Mouse (Mus musculus) hindbrain, embryonic 14.5 days (tissue): Measurements from ENCODE around the gene Sod1. TPM values are rescaled to one million over a fixed set of nuclear protein-coding genes. Genes with fewer than 3 reads are reported as not detected.

ENCODE experiments used
- ATAC-seq: fragments of 200-750 bp; cut with Nextera tagmentation; 2 replicates; pipeline ENCODE4 v1.8.0; 2017; ENCODE audit warnings: moderate number of reproducible peaks, mild to moderate bottlenecking, moderate TSS enrichment, moderate library complexity; ENCODE audit not compliant: low FRiP score
- DNase-seq: peaks from one replicate; pipeline ENCODE4 v3.0.0-alpha.2; 2015; ENCODE audit warnings: low spot score
- H3K27ac ChIP-seq: fragments of 300-500 bp; sonication (generic); 2 replicates; pipeline ENCODE4 v1.5.1; 2014; ENCODE audit warnings: mild to moderate bottlenecking, moderate library complexity
- H3K27me3 ChIP-seq: fragments of 300-500 bp; sonication (generic); 2 replicates; pipeline ENCODE4 v1.6.1; 2014; ENCODE audit warnings: mild to moderate bottlenecking, low read length, mixed read lengths; ENCODE audit not compliant: control insufficient read depth, insufficient read depth
- H3K36me3 ChIP-seq: fragments of 300-500 bp; sonication (generic); replicated peaks from 2 replicates; pipeline ENCODE4 v1.6.1; 2014; ENCODE audit not compliant: control insufficient read depth, insufficient read depth
- H3K4me1 ChIP-seq: fragments of 300-500 bp; sonication (generic); replicated peaks from 2 replicates; pipeline ENCODE4 v1.6.1; 2014; ENCODE audit warnings: antibody characterized with exemption, low read length, mixed read lengths; ENCODE audit not compliant: control insufficient read depth, insufficient read depth
- H3K4me2 ChIP-seq: fragments of 300-500 bp; sonication (generic); replicated peaks from 2 replicates; pipeline ENCODE4 v1.6.1; 2014; ENCODE audit warnings: mild to moderate bottlenecking, moderate library complexity
- H3K4me3 ChIP-seq: fragments of 300-500 bp; sonication (generic); replicated peaks from 2 replicates; pipeline ENCODE4 v1.5.1; 2014; ENCODE audit warnings: mild to moderate bottlenecking, low read length
- H3K9ac ChIP-seq: fragments of 300-500 bp; sonication (generic); 2 replicates; pipeline ENCODE4 v1.6.1; 2014
- H3K9me3 ChIP-seq: fragments of 300-500 bp; sonication (generic); 2 replicates; pipeline ENCODE4 v1.6.1; 2016; ENCODE audit warnings: low read length; ENCODE audit not compliant: control insufficient read depth
- WGBS: fragments of 180-500 bp; shearing (Covaris S2); extraction: QIAGEN DNeasy Blood & Tissue Kit; methylation state at CpG from one replicate; pipeline ENCODE4 v1.1.7; 2014; 5-methylcytosine and 5-hydroxymethylcytosine counted together
- polyA plus RNA-seq: library from polyadenylated mRNA; unstranded; fragments of >200 nt; fragmentation: Nextera tagmentation; extraction: Ambion mirVana; gene quantifications from 2 replicates; pipeline ENCODE4 v1.2.1, GENCODE M21; 2014

Gene Sod1
- polyA plus RNA-seq, 1 experiment from 2014 or later: 1,077 TPM

- H3K4me3 ChIP-seq: no peak overlapping the region
- ATAC-seq (no peak), DNase-seq (no peak)
- H3K36me3 ChIP-seq: peaks cover 62% of the 10 kb centered on the region
- H3K4me1 ChIP-seq: no peaks in the 10 kb centered on the region
- no peaks in the 10 kb centered on the region for H3K9me3 ChIP-seq
- H3K4me2 ChIP-seq: no peak overlapping the region
- H3K27ac ChIP-seq: no peak overlapping the region
- H3K9ac ChIP-seq: no peak overlapping the region
- no peaks in the 10 kb centered on the region for H3K27me3 ChIP-seq
- 95% methylated on average over 4 of the region's 4 CpGs for WGBS
Measured at GRCm38 (mm10) chr16:90260097-90260496, 39.5 kb downstream of the Sod1 start.

DNA sequence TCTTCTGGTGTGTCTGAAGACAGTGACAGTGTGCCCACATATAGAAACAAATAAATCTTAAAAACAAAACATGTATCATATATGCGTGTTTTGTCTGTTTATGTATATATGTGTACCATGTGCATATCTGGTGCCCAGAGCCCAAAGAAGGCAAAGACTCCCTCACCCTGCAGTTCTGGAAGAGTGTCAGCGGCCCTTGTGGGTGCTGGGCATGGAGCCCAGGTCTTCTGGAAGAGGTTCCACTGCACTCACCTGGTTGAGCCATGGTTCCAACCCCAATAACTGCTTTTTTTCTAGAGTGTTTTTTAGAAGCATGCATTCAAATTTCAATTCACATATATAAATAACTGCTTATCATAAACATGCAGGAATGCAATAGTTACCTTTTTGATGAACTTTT is 41.2 kb downstream of the Sod1 start:
- WGBS: 98% methylated on average over 2 of the region's 2 CpGs
- Histone ChIP-seq H3K27ac (no peak overlapping the region), H3K4me2 (no peak overlapping the region)

GRCm38 (mm10) chr16:90264021-90264420 is 43.5 kb downstream of the Sod1 start:
- 81% methylated on average over 5 of the region's 5 CpGs for WGBS
- H3K9me3 ChIP-seq: no peaks in the 10 kb centered on the region

More for the DNA sequence above, 41.2 kb downstream of the Sod1 start:
- no peak for DNase-seq
- Histone ChIP-seq H3K36me3 (peaks cover 50% of the 10 kb centered on the region), H3K27me3 (no peaks in the 10 kb centered on the region), H3K9ac (no peak overlapping the region), H3K9me3 (no peaks in the 10 kb centered on the region), H3K4me3 (no peak overlapping the region), H3K4me1 (no peaks in the 10 kb centered on the region)
- ATAC-seq: no peak

DNA sequence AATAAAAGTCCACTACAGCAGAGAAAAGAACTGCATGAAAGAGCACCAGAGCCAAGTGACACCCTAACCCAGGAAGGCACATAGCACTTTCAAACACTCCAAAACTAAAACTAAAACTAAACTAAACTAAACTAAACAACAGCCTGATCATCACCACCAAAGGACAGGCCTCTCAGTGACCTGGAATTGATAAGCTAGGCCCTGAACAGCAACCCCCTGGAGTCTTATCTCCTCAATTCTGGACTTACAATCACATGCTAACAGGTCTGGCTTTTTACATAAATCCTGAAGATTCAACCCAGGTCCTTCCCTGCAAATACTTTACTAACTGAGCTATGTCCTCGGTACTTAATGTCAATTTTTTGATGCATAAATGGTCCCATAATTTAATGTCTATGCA is 44.6 kb downstream of the Sod1 start:
- no peak overlapping the region for H3K4me2 ChIP-seq
- no peak overlapping the region for H3K4me3 ChIP-seq
- H3K4me1 ChIP-seq: no peaks in the 10 kb centered on the region
- no peak overlapping the region for H3K27ac ChIP-seq
- no peak for ATAC-seq
- no peaks in the 10 kb centered on the region for H3K27me3 ChIP-seq
- H3K9me3 ChIP-seq: no peaks in the 10 kb centered on the region
- H3K9ac ChIP-seq: no peak overlapping the region
- DNase-seq: no peak
- WGBS: 87% methylated on average over 1 of the region's 1 CpGs
- H3K36me3 ChIP-seq: peaks cover 18% of the 10 kb centered on the region

More at GRCm38 (mm10) chr16:90264021-90264420, 43.5 kb downstream of the Sod1 start:
- no peak overlapping the region for H3K4me2 ChIP-seq
- no peak for DNase-seq
- H3K27me3 ChIP-seq: no peaks in the 10 kb centered on the region
- H3K27ac ChIP-seq: no peak overlapping the region
- H3K4me3 ChIP-seq: no peak overlapping the region
- H3K4me1 ChIP-seq: no peaks in the 10 kb centered on the region
- no peak overlapping the region for H3K9ac ChIP-seq
- peaks cover 29% of the 10 kb centered on the region for H3K36me3 ChIP-seq
- ATAC-seq: no peak

- Histone ChIP-seq H3K9ac (no peak overlapping the region), H3K36me3 (peaks cover 4% of the 10 kb centered on the region), H3K4me1 (no peaks in the 10 kb centered on the region), H3K9me3 (no peaks in the 10 kb centered on the region), H3K4me3 (no peak overlapping the region), H3K27ac (no peak overlapping the region), H3K4me2 (no peak overlapping the region), H3K27me3 (no peaks in the 10 kb centered on the region)
- WGBS: 37% methylated on average over 1 of the region's 1 CpGs
- DNase-seq: no peak
- ATAC-seq: no peak
Measured at GRCm38 (mm10) chr16:90266581-90266980, 46.0 kb downstream of the Sod1 start.

GRCm38 (mm10) chr16:90275521-90275920 is 55.0 kb downstream of the Sod1 start:
- no peak for ATAC-seq

More at GRCm38 (mm10) chr16:90275521-90275920, 55.0 kb downstream of the Sod1 start:
- no peak for DNase-seq
- Histone ChIP-seq H3K27ac (no peak overlapping the region), H3K9me3 (no peaks in the 10 kb centered on the region), H3K9ac (no peak overlapping the region), H3K4me2 (no peak overlapping the region), H3K27me3 (no peaks in the 10 kb centered on the region), H3K4me1 (peaks cover 4% of the 10 kb centered on the region; the same call in 1 of the 2 replicates), H3K4me3 (no peak overlapping the region), H3K36me3 (no peaks in the 10 kb centered on the region)
- WGBS: 88% methylated on average over 6 of the region's 6 CpGs

Other genes with a start within 250 kb of the Sod1 start
- gene Tiam1, start 77.0 kb upstream of the Sod1 start, polyA plus RNA-seq: 23.8 and 27.2 TPM in 2 replicates
- gene Scaf4, start 63.7 kb downstream of the Sod1 start, polyA plus RNA-seq: 24.4 and 26.2 TPM in 2 replicates
- 6.9 and 7.8 TPM in 2 replicates for gene Hunk, start 165.3 kb downstream of the Sod1 start, polyA plus RNA-seq